Mouse (Mus musculus) ES-E14 (cell line): ENCODE results near the gene Zar1l. TPM values are rescaled to one million over a fixed set of nuclear protein-coding genes. Genes with fewer than 3 reads are reported as not detected.
A peak's percentile ranks its signal among the peaks of the same experiment; 100 is the strongest.

Source experiments
- DNase-seq: peaks from one replicate; pipeline ENCODE4 v3.0.0-alpha.2; 2013; ENCODE audit warnings: low read depth, low spot score
- H3K27ac ChIP-seq: 2 replicates; pipeline ENCODE4 v1.5.1; 2012; ENCODE audit warnings: low read depth, mild to moderate bottlenecking, low read length, moderate library complexity, mixed read lengths; ENCODE audit not compliant: poor library complexity, insufficient read depth, severe bottlenecking
- H3K36me3 ChIP-seq: 2 replicates; pipeline ENCODE4 v1.6.1; 2012; ENCODE audit warnings: mild to moderate bottlenecking, low read length, moderate library complexity, mixed read lengths; ENCODE audit not compliant: control insufficient read depth, poor library complexity, insufficient read depth, severe bottlenecking
- H3K4me1 ChIP-seq, 2 experiments: fragments of 150-350 bp in 1 of 2; sonication (generic) in 1 of 2; 2 replicates each; pipeline ENCODE4 v1.6.1; 2012; ENCODE audit warnings: low read length in 2 of 2, mild to moderate bottlenecking in 1 of 2, mixed read lengths in 1 of 2; ENCODE audit not compliant: control insufficient read depth in 2 of 2, insufficient read depth in 2 of 2, poor library complexity in 1 of 2
- H3K4me3 ChIP-seq, 2 experiments: fragments of 150-350 bp in 1 of 2; sonication (generic) in 1 of 2; 2 replicates each; pipeline ENCODE4 v1.5.1; 2012; ENCODE audit warnings: low read length in 2 of 2, low read depth in 1 of 2, mild to moderate bottlenecking in 1 of 2, mixed read lengths in 1 of 2; ENCODE audit not compliant: insufficient read depth in 1 of 2, poor library complexity in 1 of 2, severe bottlenecking in 1 of 2
- H3K9ac ChIP-seq: 2 replicates; pipeline ENCODE4 v1.6.1; 2012; ENCODE audit warnings: low read depth, mild to moderate bottlenecking, low read length, mixed read lengths; ENCODE audit not compliant: poor library complexity, insufficient read depth, severe bottlenecking
- H3K9me3 ChIP-seq: fragments of 150-350 bp; sonication (generic); 2 replicates; pipeline ENCODE4 v1.6.1; 2012; ENCODE audit warnings: low read depth, mild to moderate bottlenecking, low read length; ENCODE audit not compliant: control insufficient read depth, insufficient read depth
- CHD2 ChIP-seq: IDR thresholded peaks from 2 replicates; pipeline ENCODE4 v1.6.1; 2014; ENCODE audit warnings: mild to moderate bottlenecking, low read depth, low read length, inconsistent platforms
- HCFC1 ChIP-seq: IDR thresholded peaks from 2 replicates; pipeline ENCODE4 v1.6.1; 2012; ENCODE audit warnings: low read length, inconsistent platforms, borderline replicate concordance; ENCODE audit not compliant: insufficient read depth
- MAFK ChIP-seq: IDR thresholded peaks from 2 replicates; pipeline ENCODE4 v1.6.1; 2014; ENCODE audit warnings: mild to moderate bottlenecking, low read depth, low read length, inconsistent platforms; ENCODE audit not compliant: insufficient read depth
- ZC3H11A ChIP-seq: IDR thresholded peaks from 2 replicates; pipeline ENCODE4 v1.6.1; 2012; ENCODE audit warnings: low read depth, mild to moderate bottlenecking, inconsistent platforms, low read length, borderline replicate concordance
- ZNF384 ChIP-seq: IDR thresholded peaks from 2 replicates; pipeline ENCODE4 v1.6.1; 2012; ENCODE audit warnings: low read depth, low read length, inconsistent platforms
- in situ Hi-C, 2 experiments: fragments of 600-800 bp; cut with MboI; formaldehyde crosslinking; loops; one replicate each; pipeline ENCODE4 v1.15.1; 2025; ENCODE audit warnings: low sequenced_read_pairs in 2 of 2, inconsistent platforms in 1 of 2; ENCODE audit not compliant: unreplicated experiment in 2 of 2
- total RNA-seq: library from RNA; depleted of rRNA; stranded (reverse); fragments of 300-350 nt; gene quantifications from 2 replicates; pipeline ENCODE4 v1.2.3, GENCODE M21; 2012

Zar1l gene
- total RNA-seq, 1 experiment: not detected

DNA sequence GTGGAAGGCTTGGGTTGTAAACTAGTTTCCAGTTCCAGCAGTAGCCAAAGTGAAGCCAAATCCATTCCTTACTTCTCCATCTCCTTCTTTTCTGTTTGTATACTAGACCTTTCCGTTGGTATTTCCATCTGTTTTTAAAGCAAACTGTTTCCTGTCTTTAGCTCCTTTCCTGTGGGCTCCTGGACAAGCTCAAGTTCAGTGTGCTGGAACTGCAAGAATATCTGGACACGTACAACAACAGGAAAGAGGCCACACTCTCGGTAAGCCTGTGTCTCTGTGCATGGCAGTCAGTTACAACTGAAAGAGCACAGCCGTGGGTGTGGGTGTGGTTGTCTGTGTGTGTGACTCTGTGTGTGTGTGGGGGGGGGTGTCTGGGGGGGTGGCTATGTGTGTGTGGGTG, 39.4 kb downstream of the Zar1l start:
- in situ Hi-C loops: no loop called here
- Histone ChIP-seq H3K36me3 (no peaks in the 10 kb centered on the region), H3K9ac (no peak overlapping the region), H3K9me3 (no peaks in the 10 kb centered on the region), H3K4me1 (no peaks in the 10 kb centered on the region), H3K4me3 (no peak overlapping the region), H3K27ac (no peak overlapping the region)
- no peak for DNase-seq
- TF ChIP-seq MAFK: no peak
- TF ChIP-seq ZNF384: no peak
- TF ChIP-seq CHD2: no peak
- no peak for TF ChIP-seq ZC3H11A

- Histone ChIP-seq H3K36me3 (no peaks in the 10 kb centered on the region; the same call in 1 of the 2 replicates), H3K9ac (no peak overlapping the region), H3K9me3 (no peaks in the 10 kb centered on the region), H3K4me1 (no peaks in the 10 kb centered on the region), H3K4me3 (no peak overlapping the region), H3K27ac (no peak overlapping the region)
- in situ Hi-C loops: no loop called here
- no peak for TF ChIP-seq HCFC1
- TF ChIP-seq MAFK: no peak
- no peak for TF ChIP-seq CHD2
- no peak for TF ChIP-seq ZC3H11A
- TF ChIP-seq ZNF384: no peak
- no peak for DNase-seq
Measured at GRCm38 (mm10) chr5:150477364-150477763, 40.6 kb downstream of the Zar1l start.

GRCm38 (mm10) chr5:150468431-150468830, 49.5 kb downstream of the Zar1l start:
- H3K4me1 ChIP-seq: no peaks in the 10 kb centered on the region; a peak in 1 of 4 replicates
- no peaks in the 10 kb centered on the region; the same call in 1 of the 2 replicates for H3K36me3 ChIP-seq
- no peak overlapping the region for H3K4me3 ChIP-seq
- TF ChIP-seq MAFK (no peak), ZC3H11A (no peak), ZNF384 (no peak), HCFC1 (no peak), CHD2 (no peak)
- H3K27ac ChIP-seq: no peak overlapping the region
- in situ Hi-C loops: no loop called here
- DNase-seq: no peak
- H3K9me3 ChIP-seq: no peaks in the 10 kb centered on the region
- H3K9ac ChIP-seq: no peak overlapping the region

- H3K4me3 ChIP-seq: no peak overlapping the region
- no peak overlapping the region for H3K9ac ChIP-seq
- no peak for DNase-seq
- H3K36me3 ChIP-seq: no peaks in the 10 kb centered on the region
- no peak overlapping the region for H3K27ac ChIP-seq
- H3K4me1 ChIP-seq: no peaks in the 10 kb centered on the region; a peak in 1 of 4 replicates
- in situ Hi-C loops: no loop called here
- H3K9me3 ChIP-seq: no peaks in the 10 kb centered on the region
- TF ChIP-seq ZC3H11A (no peak), ZNF384 (0 out of 2 replicates have a peak, but pooled peaks have one; percentile 32)
Measured at GRCm38 (mm10) chr5:150466132-150466531, 51.8 kb downstream of the Zar1l start.

- DNase-seq: no peak
- Histone ChIP-seq H3K27ac (no peak overlapping the region), H3K9ac (no peak overlapping the region), H3K4me1 (no peaks in the 10 kb centered on the region; a peak in 1 of 4 replicates), H3K4me3 (no peak overlapping the region), H3K9me3 (no peaks in the 10 kb centered on the region), H3K36me3 (no peaks in the 10 kb centered on the region)
- TF ChIP-seq MAFK: no peak
- TF ChIP-seq ZC3H11A: no peak
- no peak for TF ChIP-seq CHD2
- no peak for TF ChIP-seq ZNF384
- no peak for TF ChIP-seq HCFC1
- in situ Hi-C loops: no loop called here
Measured at GRCm38 (mm10) chr5:150465218-150465617, 52.7 kb downstream of the Zar1l start.
